17 mouse cellular contexts compared by ENCODE assay signal in genomic region chr5:96578705-96579104, GRCm38 (mm10).
"Had no signal": no experiment of that assay in that cellular context is flagged by ENCODE, and none has a peak within 500 bp of the region (broad histone marks: within the 10 kb centered on the region; RNA-seq: fewer than 3 reads in every experiment).

No protein-coding gene starts in this region.

- H3K4me2 ChIP-seq: liver, embryonic 13.5 days; lung, embryonic 15.5 days; midbrain, embryonic 13.5 days; neural tube, embryonic 15.5 days had no signal

- H3K36me3 ChIP-seq: liver, embryonic 13.5 days; lung, embryonic 15.5 days; midbrain, embryonic 13.5 days; neural tube, embryonic 15.5 days had no signal

- H3K9ac ChIP-seq: liver, embryonic 13.5 days; liver, postnatal 0 days; lung, embryonic 15.5 days; midbrain, embryonic 13.5 days; neural tube, embryonic 15.5 days had no signal

- ATAC-seq: intestine, postnatal 0 days; liver, postnatal 0 days; midbrain, embryonic 13.5 days had no signal

- H3K4me1 ChIP-seq: liver, embryonic 13.5 days; lung, embryonic 15.5 days; megakaryocyte, embryonic 14.5 days; midbrain, embryonic 13.5 days had no signal

- H3K27ac ChIP-seq: liver, embryonic 13.5 days; lung, embryonic 15.5 days; macrophage; midbrain, embryonic 13.5 days; neural tube, embryonic 15.5 days; stomach, postnatal 0 days had no signal

- H3K4me3 ChIP-seq: liver, embryonic 13.5 days; lung, embryonic 15.5 days; midbrain, embryonic 13.5 days; neural tube, embryonic 15.5 days had no signal

- DNase-seq: kidney, adult 8-10 months; kidney, postnatal 10 days; kidney, postnatal 4 days; left cerebral cortex, postnatal 4 days; liver; liver, embryonic 13.5 days; liver, postnatal 0 days; lung, postnatal 14 days; thymus, adult 18-20 months; thymus, postnatal 14 days had no signal

- H3K9me3 ChIP-seq: liver, embryonic 13.5 days; lung, embryonic 15.5 days; midbrain, embryonic 13.5 days; neural tube, embryonic 15.5 days had no signal

- H3K27me3 ChIP-seq: liver, embryonic 13.5 days; lung, embryonic 15.5 days; megakaryocyte, embryonic 14.5 days; midbrain, embryonic 13.5 days; neural tube, embryonic 15.5 days had no signal
